Mouse (Mus musculus) lung, postnatal 36 days (tissue): ENCODE measurements around the gene Zfp1.
A peak's percentile ranks its signal among the peaks of the same experiment; 100 is the strongest.

Experiments
- DNase-seq: peaks from one replicate; pipeline ENCODE4 v3.0.0; 2022; ENCODE audit warnings: mixed read lengths

Gene Zfp1

DNA sequence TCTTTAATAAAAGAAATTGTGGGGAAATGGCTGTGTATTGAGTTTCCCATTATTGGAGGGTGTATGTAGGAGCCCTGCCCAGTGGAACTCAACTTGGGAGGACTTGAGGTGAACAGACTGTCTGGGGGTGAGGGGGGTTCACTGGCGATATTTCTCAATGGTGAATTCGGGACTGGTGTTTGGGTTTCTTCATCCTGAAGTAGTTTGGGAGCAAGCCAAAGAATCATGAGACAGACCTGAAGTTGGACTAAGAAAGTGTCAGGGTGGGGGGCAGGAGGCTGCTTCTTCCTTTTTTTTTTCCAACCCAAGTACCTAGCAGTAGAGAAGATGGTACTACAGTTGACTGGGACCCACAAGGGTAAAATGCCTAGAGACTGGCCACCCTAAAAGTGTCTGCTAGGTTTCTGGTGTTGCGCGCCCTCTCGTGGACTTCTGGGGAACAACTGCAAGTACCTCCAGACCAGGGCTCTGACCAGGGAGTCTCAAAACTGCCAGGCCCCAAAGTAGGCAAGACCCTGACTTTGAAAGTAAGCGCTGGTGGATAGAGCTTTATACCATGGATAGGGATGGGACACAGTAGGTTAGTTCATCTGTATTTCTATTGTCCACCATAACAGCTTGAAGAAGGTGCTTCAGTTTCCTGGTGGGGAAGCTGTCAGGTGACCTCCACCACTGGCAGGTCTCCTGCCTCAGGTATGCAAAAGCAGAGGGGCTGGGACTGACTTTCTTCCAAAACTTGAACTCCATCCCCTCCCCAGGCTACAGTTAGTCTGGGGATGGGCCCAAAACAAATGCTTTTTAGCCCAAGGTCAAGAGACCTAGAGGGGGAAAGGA, 17.3 kb upstream of the Zfp1 start:
- peak; percentile 88 for DNase-seq

DNA sequence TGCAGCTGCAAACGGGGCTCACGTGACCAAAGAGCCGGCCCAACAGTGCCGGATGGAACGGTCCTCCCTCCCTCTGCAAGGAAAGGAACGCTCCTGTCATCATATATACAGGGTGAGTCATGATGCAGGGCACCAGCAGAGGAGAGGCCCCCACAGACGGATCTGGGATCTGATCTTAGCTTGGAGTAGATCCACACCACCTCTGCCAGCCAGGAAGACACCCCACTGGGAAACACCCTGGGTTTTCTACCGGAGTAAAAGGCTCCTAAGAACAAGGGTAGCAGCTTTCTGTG, 16.7 kb upstream of the Zfp1 start:
- no peak for DNase-seq

DNA sequence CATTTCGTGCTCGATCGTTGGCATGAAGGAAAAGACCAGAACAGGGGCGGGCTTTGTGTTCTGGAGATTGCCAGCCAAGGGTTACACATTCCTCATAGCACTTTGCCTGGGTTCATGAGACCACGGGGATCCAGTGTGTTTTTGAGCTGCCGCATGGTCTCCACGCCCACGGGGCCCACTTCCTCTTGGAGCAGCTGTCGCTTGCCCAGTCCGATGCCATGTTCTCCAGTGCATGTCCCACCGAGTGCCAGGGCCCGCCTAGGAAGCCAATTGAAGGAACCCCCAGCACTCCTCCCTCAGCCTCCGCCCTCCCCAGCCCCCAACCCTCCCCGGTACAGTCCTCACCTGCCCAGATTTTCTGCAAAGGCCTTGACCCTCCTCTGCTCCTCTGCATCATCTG, 16.3 kb upstream of the Zfp1 start:
- DNase-seq: no peak

DNA sequence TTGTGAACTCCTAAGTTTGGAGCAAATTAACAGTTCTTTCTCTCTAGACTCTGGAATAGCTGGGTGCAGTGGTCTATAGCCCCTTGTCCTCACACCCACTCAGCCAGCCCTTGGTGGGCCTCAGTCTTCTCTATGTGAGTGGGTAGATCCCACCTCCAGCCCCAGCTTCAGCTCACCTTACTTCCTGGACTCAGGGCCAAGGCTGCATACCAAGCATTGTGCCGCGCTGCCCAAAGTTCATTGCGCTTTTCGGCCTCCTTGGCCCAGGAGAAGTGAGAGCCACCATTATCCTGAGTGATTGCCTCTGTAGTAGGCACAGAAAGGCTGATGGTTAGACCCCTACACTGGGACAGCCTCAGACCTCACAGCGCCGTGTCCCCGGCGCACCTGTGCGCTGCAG, 15.3 kb upstream of the Zfp1 start:
- no peak for DNase-seq

DNA sequence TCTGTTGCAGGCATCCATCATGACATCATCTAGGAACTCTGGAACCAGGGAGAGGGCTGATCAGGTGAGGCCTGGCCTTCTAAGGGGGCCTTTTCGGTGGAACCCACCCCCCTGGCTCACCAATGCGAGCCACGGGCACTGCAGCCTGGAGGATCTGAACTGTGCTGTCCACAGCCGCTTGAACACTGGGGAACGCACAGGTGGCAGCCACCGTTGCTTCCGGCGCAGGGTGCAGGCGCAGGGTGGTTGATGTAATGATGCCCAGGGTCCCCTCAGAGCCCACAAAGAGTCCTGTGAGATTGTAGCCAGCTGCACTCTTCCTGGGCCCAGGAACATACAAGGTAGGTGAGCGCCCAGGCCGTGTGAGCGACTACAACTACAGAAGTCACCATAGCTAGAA, 14.8 kb upstream of the Zfp1 start:
- DNase-seq: no peak

DNA sequence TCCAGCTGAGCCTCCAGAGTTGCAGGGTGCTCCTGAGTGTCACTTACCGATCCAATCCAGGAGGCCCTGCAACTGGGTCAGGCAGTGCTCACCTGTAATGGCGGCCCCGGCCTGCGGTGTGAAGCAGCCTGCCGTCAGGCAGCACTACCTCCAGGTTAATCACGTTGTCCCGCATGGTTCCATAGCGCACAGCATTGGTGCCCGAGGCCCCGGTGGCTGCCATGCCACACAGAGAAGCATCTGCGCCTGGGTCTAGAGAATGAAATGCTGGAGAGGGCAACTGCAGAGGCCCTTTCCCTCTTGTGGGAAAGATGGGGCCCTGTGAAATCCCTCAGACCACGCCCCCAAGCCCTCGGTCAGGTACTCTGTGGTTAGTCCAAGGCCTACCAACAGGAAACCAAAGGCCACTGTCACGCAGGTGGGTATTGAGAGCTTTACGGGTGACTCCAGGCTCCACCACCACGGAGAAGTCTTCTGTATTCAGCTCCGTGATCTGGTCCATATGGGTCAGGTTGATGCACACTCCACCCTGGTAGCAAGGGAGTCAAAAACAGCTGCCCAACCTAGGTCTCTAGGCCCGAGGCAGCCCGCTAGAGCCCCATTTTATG, 14.2 kb upstream of the Zfp1 start:
- DNase-seq: no peak

DNA sequence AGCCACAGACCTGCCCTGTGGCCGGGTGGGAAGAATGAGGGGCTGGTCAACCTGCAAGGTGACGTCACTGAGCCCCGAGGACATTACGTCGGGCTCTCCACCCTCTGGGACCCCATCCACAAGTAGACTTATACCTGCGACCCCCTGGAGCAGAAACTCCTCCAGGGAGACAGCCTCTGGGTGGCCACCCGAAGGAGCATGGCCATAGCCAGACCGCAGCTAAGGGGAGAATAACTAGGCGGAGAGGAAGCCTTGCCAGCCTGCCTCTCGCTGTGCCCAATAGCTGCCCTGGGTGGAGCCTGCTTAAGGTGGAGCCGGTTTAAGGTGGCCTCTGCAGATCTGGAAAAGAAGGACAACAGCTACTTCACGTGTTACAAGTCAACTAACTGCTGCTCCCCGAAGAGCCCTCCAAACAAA, 13.1 kb upstream of the Zfp1 start, which contains the start of gene Ldhd:
Gene Ldhd, minus strand, starts transcription at position 270 of the 417 bp plus-strand sequence.
- peak; percentile 77 for DNase-seq

DNA sequence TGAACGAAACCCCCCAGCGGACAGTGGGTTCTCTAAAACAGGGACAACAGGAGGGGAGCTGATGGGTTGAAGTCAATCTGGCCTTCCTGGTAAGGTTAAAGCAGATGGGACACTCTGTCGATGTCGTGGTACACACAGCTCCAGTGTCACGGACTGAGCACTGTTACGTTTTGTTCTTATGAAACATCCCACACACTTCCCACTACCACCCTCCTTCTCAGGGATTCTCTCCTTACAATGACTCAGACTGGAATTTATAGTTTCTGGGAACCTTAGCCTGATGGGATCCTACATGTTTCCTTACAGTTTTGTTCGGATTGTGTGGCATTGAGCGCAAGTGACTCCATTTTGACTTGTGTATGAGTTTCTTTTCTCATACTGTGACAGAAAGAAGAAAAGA, 11.6 kb upstream of the Zfp1 start:
- DNase-seq: no peak

DNA sequence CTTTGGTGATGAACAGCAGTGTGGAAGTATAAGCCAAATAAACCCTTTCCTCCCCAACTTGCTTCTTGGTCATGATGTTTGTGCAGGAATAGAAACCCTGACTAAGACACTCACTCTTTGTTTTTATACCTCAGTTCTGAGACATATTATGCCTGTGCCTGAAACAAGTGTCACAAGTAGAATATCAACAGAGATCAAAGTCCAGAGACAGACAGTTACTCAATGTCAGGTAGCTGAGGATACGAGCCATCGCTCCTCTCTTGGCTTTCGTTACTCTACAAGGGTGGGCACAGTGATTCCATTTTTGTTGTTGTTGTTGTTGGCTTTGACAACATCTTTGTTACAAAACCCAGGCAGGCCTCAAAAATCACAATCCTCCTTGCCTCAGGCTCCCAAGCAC, 10.2 kb upstream of the Zfp1 start:
- no peak for DNase-seq

DNA sequence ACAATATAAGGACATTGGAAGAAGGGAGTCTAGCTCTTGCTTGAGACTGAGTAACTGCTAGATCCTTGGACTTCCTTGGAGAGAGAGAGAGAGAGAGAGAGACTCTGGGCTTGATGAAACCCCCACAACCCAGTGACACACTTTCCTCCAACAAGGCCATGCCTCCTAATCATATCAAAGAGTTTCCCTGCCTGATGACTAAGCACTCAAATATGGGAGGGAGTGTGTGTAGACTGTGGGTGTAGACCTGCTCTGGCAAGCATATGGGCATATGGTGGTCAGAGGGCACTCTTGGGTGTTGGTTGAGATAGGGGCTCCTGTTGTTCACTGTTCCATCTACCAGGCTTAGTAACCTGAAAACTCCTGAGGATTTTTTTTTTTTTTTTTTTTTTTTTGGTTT, 5.1 kb upstream of the Zfp1 start:
- DNase-seq: no peak

DNA sequence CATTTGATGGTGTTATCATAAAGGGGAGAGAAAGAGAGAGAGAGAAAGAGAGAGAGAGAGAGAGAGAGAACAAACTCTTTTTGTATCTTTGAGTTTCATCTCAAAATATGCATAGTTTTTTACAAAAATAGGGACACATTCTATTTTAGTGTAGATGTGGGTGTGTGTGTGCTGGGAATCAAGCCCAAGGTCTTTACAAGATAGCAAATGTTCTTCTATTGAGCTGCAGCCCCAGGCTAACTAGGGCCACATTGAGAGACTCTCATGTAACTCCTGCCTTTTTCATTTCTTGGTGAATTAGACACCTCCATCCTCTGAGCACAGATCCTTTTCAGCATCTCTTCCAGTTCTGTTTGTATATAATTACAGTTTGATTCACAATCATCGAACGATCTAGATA, 2.1 kb upstream of the Zfp1 start:
- DNase-seq: no peak

DNA sequence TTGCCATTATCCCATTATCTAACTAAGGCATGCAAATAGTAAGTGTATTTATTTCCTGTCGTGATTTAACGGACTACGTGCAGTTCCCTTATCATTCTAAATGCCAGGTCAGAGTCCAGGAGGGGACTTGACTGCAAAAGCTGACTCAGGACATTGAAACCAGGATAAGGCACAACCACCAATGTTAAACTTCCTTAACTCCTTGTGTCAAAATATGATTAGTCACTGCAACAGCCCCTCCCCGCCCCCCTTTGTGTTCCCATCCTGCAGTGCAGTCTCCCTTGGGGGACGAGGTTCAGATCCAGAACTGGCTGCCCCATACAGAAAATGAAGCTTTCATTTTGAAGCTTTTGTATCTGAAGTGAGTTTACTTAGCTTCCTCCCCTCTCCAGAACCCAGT, 705 bp upstream of the Zfp1 start:
- no peak for DNase-seq

DNA sequence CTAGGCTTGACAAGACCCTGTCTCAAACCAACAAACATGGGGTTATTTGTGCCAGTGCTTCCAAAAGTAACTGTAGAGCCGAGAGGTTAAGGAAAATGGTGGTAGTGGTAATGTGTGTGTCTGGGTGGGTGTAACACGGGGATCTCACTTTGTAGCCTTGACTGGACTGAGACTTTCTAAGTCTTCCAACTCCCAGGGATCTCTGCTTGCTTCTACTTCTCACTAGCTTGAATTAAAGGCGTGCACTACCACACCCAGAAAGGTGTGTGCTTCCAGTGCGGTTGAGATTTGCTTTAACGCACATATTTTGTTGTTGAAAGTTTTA, 300 bp upstream of the Zfp1 start:
- no peak for DNase-seq

DNA sequence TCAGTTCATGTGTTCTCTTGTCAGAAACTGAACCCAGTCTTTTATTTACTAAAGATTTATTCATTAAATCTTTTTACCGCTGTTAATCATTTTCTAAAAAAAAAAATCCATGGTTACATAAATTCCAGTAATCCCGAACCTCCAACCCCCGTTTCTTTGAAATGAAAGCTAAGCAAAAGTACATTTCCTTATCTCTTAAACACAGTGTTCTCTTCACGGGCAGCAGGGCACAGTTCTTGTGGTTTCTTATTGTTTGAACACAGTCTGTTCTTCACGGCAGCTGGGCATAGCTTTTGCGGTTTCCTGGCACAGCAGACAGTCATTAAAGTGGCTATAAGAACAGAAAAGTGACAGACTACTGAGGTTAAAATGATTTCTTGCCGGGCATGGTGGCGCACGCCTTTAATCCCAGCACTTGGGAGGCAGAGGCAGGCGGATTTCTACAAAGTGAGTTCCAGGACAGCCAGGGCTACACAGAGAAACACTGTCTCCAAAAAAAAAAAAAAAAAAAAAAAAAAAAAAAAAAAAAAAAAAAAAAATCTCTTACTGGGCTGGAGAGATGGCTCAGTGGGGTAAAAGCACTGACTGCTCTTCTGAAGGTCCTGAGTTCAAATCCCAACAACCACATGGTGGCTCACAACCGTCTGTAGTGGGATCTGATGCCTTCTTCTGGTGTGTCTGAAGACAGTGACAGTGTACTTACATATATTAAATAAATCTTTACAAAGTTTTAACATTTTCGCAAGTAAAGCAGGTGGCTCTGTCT, 1.3 kb downstream of the Zfp1 start:
- peak; percentile 75 for DNase-seq

DNA sequence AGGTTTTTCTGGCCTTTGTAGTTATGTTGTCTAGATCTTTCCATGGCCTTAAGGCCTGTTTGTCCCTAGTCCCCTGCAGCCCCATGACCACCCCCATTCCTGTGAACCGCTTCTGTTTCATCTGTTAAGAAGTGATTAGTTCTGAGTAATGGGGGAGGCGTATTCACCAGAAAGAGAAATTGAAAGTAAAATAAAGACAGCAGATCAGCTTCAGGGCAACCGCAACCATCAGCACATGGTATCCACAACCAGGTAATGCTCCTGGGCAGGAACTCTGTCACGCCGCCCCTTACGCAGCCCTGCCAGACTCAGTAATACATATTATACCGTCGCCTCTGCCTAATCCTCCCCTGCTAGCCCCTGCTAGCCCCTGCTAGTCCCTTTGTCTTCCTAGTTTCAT, 2.5 kb downstream of the Zfp1 start:
- no peak for DNase-seq

DNA sequence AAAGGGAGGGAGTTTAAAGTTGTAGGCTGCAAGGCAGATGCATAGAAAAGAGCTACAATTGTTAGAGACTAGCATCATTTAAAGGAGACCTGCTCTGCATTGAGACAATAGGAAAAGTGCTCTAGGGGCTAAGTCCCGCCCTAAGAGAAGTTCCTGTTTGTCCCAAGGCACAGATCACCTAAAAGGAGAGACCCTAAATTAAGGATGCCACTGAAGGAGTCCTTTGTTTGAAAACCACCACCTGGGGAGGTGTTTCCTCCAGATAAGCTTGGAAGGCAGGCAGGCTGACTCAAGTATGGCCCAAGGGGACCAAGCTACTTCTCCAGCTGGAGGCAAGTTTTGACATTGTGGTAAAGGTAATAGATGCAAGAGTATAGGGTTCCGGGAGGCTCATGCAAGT, 5.6 kb downstream of the Zfp1 start:
- no peak for DNase-seq

DNA sequence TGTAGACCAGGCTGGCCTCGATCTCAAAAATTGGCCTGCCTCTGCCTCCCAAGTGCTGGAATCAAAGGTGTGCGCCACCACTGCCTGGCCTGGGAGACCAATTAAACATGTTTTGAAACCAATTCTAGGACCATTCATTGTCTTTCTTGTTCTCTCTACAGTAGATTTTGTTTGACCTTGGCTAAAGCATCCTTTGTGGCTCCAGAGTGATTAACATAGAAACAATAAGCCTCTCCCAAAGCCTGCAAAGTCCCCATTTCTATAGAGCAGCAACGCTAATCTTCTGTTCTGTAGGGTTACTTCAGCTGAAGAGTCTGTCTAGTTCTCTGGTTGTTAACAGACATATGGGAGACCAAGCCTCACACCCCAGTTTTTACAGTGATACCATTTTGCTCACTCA, 7.5 kb downstream of the Zfp1 start:
- no peak for DNase-seq

DNA sequence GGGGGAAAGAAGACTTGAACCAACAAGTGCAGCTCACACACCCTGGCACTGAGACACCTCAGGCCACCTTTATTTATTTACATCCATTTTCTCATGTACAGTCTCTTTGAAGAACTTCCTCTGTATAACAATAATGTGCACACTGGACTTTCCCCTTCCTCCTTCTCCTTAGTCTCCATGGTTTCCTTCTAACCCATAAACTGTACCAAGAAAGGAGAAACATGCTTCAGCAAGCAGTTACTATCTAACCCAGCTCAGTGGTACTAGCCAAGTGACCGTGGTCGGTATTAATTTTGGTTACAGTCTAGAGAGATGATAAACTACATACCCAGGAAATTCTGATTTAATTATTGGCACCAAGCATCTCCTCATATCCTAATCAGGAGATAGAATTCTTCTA, 10.3 kb downstream of the Zfp1 start:
- DNase-seq: no peak

DNA sequence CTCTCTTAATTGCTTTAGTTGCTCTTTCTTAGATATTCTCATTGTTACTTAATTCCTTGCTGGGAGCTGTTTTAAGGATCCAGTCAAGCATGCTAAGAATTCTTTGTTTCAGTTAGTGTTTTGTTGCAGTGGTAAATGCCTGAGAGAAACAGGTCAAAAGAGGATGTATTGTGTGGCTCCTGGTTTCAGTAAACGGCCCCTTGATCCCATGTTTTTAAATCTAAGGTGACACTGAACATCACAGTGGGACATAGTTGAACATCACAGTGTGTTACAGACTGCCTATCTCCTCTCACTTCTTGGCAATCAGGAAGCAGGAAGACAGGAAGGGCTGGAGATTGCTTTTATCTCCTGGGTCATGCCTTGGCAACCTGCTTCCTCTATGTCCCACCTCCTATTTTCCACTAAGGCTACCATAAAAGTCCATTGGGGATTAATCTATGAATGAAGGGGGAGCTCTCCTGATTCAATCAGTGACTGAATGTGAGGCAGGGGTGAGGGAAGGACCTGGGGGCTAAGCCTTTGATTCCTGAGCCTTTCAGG, 14.2 kb downstream of the Zfp1 start:
- no peak for DNase-seq

DNA sequence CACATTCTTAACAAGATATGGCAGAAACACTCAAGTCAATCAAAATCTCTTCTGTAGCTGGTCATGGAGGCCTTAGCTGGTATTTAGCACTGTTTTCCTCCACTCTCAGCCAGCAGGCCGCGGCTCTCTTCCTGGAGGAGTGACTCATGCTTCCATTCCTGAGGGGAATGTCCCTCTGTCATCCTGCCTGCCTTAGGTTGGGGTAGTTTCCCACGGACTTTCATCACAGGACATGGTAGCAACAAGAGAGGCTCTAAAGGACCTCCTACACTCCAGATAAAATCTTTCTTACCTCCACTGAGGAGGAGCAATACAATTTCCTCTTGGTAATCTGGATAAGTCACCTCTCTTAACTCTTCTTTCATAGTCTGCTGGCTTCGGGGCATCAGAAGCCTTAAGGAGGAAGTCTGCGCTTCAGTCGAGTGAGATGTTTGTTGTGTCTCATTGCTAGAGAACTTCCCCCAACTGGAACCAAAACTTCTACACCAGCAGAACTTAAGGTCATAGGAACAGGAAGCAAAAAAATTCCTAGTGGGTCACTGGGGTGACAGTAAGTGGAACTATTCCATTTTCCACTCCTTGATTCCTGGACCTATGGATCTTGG, 15.7 kb downstream of the Zfp1 start:
- DNase-seq: no peak

DNA sequence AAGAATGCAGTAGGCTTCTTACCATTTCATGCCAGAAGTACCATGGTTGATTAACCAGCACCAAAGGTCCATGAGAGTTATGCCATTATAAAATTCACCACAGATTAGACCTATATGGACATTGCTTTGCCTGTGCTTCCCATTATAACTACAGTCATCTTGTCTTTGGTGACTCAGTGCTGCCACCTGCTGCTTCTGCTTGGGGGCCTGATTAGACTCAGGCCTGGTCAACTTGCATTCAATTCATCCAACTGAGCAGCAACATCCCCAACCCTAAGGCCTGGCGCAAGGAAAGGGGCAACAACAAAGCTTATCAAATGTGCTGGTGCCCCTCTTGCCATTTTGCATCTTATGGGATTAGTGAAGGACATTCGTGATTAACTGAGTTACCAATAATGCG, 19.3 kb downstream of the Zfp1 start:
- peak; percentile 96 for DNase-seq

DNA sequence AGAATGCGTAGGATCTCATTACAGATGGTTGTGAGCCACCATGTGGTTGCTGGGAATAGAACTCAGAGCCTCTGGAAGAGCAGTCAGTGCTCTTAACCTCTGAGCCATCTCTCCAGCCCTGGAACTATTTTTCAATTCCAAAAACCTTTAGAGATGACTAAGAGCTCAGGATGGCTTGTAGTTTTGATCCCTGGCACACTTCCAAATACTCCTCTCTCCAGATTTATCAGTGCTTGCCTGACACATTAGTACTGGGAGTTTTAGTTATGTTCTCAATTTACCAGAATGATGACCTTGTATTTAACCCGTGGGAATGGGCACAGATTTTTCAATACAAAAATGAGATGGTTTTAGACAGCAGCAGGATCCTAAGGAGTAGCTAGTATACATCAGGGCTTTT, 23.6 kb downstream of the Zfp1 start:
- DNase-seq: no peak

DNA sequence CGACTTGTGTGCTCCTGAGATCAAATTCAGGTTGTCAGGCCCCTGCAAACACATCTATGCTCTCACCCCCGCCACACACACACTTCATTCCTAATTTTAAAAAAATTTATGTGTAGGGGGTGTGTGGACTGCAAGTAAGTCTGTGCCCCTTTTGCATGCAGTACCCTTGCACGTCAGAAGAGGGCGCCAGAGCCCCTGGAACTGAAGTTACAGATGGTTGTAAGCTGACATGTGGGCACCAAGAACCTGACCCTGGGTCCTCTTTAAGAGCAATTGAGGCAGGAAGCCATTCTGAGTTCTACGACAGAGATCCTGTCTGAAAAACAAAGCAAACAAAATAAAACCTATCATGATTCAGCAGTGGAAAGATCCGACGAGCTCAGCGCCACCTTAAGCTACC, 33.0 kb downstream of the Zfp1 start:
- no peak for DNase-seq

DNA sequence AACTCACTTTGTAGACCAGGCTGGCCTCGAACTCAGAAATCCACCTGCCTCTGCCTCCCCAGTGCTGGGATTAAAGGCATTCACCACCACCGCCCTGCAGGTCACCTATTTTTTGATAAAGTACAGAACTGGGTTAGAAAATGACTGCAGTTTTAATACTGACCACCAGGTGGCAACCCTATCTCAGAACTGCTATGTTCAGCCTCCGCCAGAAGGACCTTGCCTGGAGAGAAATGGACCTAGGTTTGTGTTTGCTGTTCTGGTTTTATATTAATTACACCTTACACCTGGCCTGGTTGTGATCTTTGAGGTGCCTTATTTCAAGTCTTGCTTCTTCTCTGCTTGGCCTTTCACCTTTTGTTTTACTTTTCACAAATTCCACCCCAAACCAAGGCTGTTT, 34.9 kb downstream of the Zfp1 start:
- peak; percentile 84 for DNase-seq
